In the genomic region with DNA sequence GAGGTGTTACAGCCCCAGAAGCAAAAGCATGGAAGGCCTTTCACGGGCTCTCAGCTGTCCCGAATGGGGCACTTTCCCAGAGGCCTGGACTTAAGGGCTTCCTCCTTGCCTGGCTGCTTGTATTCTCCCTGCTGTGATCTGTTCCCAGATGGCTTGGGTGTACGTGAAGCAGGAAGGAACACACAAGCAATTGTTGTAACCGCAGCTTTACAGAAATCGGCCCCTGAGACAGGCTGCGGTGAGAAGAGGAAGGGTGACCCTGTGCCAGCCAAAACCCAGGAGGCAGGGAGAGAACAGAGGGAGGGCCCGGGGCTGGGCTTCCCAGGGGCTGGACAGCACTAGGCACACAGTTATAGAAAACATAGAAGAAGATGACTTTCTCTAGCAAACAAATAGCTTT, we compare ENCODE assay signal across 19 mouse cellular contexts. TPM values are rescaled to one million over a fixed set of nuclear protein-coding genes. Genes with fewer than 3 reads are reported as not detected.
DNase-seq lines count a peak whose midpoint lies in the region; ATAC-seq and TF ChIP-seq lines count a peak whose summit lies in the region.
"Had no signal": no experiment of that assay in that cellular context is flagged by ENCODE, and none has a peak within 500 bp of the region (broad histone marks: within the 10 kb centered on the region; RNA-seq: fewer than 3 reads in every experiment).

No protein-coding gene starts in this region.

- no peak for TF ChIP-seq CTCF in gastrocnemius, adult 2 months (IDR thresholded peaks at IDR 0.05)
- no peak for TF ChIP-seq CTCF in lung, postnatal 0 days (IDR thresholded peaks at IDR 0.05)

- no peak for ATAC-seq in intestine, embryonic 15.5 days
- no peak for ATAC-seq in intestine, embryonic 16.5 days
- ATAC-seq in lung, postnatal 0 days, result 0 out of 2 replicates have a peak, but pooled peaks have one; percentile 15
- ATAC-seq: forebrain, postnatal 0 days had no signal

- no peak overlapping the region for H3K9ac ChIP-seq in intestine, embryonic 15.5 days
- H3K9ac ChIP-seq in intestine, embryonic 16.5 days (ENCODE audit: low read depth, low read length), result no peak overlapping the region
- no peak overlapping the region for H3K9ac ChIP-seq in lung, postnatal 0 days (replicated peaks; ENCODE audit: low read depth)
- H3K9ac ChIP-seq: forebrain, postnatal 0 days; liver, embryonic 14.5 days; neural tube, embryonic 15.5 days had no signal

- H3K27me3 ChIP-seq in intestine, embryonic 15.5 days (replicated peaks), result no peaks in the 10 kb centered on the region
- no peaks in the 10 kb centered on the region for H3K27me3 ChIP-seq in intestine, embryonic 16.5 days (replicated peaks; ENCODE audit: control insufficient read depth, insufficient read depth, low read length)
- no peaks in the 10 kb centered on the region for H3K27me3 ChIP-seq in lung, postnatal 0 days (replicated peaks; ENCODE audit: insufficient read depth, low read length)
- H3K27me3 ChIP-seq: neural tube, embryonic 15.5 days had no signal

- no peak overlapping the region for H3K4me3 ChIP-seq in gastrocnemius, adult 2 months
- H3K4me3 ChIP-seq in intestine, embryonic 15.5 days (replicated peaks), result no peak overlapping the region
- no peak overlapping the region for H3K4me3 ChIP-seq in intestine, embryonic 16.5 days (ENCODE audit: low read length)
- no peak overlapping the region for H3K4me3 ChIP-seq in lung, postnatal 0 days (ENCODE audit: low read depth, low read length)
- H3K4me3 ChIP-seq: neural tube, embryonic 15.5 days had no signal

- no peak for DNase-seq in gastrocnemius, adult 2 months
- DNase-seq in gastrocnemius, postnatal 36 days, result no peak
- DNase-seq in lung, postnatal 0 days (ENCODE audit: low spot score), result no peak
- no peak for DNase-seq in lung, postnatal 14 days
- DNase-seq in thymus, postnatal 25 days, result peak; percentile 27
- no peak for DNase-seq in retina, postnatal 1 day
- DNase-seq: cerebellum, adult 18-20 months; forebrain, postnatal 0 days; gastrocnemius, postnatal 10 days; heart, postnatal 36 days; kidney, adult 2 months; layer of hippocampus, adult 9-11 months; right cerebral cortex, adult 18-20 months had no signal

- intact Hi-C loops in gastrocnemius, adult 2 months (cut with DNase I), result no loop called here
- intact Hi-C loops in gastrocnemius, postnatal 36 days (cut with DNase I), result no loop called here

- no peaks in the 10 kb centered on the region for H3K36me3 ChIP-seq in intestine, embryonic 15.5 days
- H3K36me3 ChIP-seq in intestine, embryonic 16.5 days (ENCODE audit: control insufficient read depth, insufficient read depth, low read length), result no peaks in the 10 kb centered on the region
- no peaks in the 10 kb centered on the region for H3K36me3 ChIP-seq in lung, postnatal 0 days (ENCODE audit: insufficient read depth, low read length)

- H3K4me1 ChIP-seq in intestine, embryonic 15.5 days (replicated peaks), result peaks cover 11% of the 10 kb centered on the region
- H3K4me1 ChIP-seq in intestine, embryonic 16.5 days (ENCODE audit: control insufficient read depth, insufficient read depth, low read length), result peaks cover 10% of the 10 kb centered on the region
- no peaks in the 10 kb centered on the region; the same call in 1 of the 2 replicates for H3K4me1 ChIP-seq in lung, postnatal 0 days (ENCODE audit: insufficient read depth, low read depth, low read length)

- no peak overlapping the region for H3K4me2 ChIP-seq in intestine, embryonic 15.5 days (replicated peaks)
- no peak overlapping the region for H3K4me2 ChIP-seq in intestine, embryonic 16.5 days (ENCODE audit: low read depth, low read length)
- no peak overlapping the region for H3K4me2 ChIP-seq in lung, postnatal 0 days (replicated peaks; ENCODE audit: low read depth, low read length)
- H3K4me2 ChIP-seq: neural tube, embryonic 15.5 days had no signal

- H3K27ac ChIP-seq in gastrocnemius, adult 2 months, result peak overlapping the region; percentile 51
- peak overlapping the region; percentile 44; the same call in 1 of the 2 replicates for H3K27ac ChIP-seq in intestine, embryonic 15.5 days
- no peak overlapping the region for H3K27ac ChIP-seq in intestine, embryonic 16.5 days (ENCODE audit: low read length)
- no peak overlapping the region for H3K27ac ChIP-seq in lung, postnatal 0 days (ENCODE audit: low read length)
- H3K27ac ChIP-seq: liver, embryonic 14.5 days; neural tube, embryonic 15.5 days had no signal

- TF ChIP-seq EP300 in lung, postnatal 0 days (IDR thresholded peaks at IDR 0.05), result no peak

- no peaks in the 10 kb centered on the region for H3K9me3 ChIP-seq in intestine, embryonic 15.5 days
- no peaks in the 10 kb centered on the region for H3K9me3 ChIP-seq in intestine, embryonic 16.5 days (ENCODE audit: control insufficient read depth, low read length)
- no peaks in the 10 kb centered on the region for H3K9me3 ChIP-seq in lung, postnatal 0 days (ENCODE audit: low read length)
- H3K9me3 ChIP-seq: neural tube, embryonic 15.5 days had no signal

- WGBS in intestine, embryonic 15.5 days, result 61% methylated on average over 7 of the region's 7 CpGs
- WGBS in intestine, embryonic 16.5 days, result 55% methylated on average over 7 of the region's 7 CpGs
- 34% methylated on average over 7 of the region's 7 CpGs for WGBS in lung, postnatal 0 days

RNA-seq across cellular contexts. Expression of gene Armh2, which starts 30.1 kb away (rescaled TPM):
- total RNA-seq in gastrocnemius, adult 2 months (2021), result not detected
- total RNA-seq in gastrocnemius, postnatal 36 days (2021), result not detected
- polyA plus RNA-seq in intestine, embryonic 15.5 days (2015; fragmentation: Nextera tagmentation; extraction: Ambion mirVana), result not detected in 2 replicates
- not detected in 2 replicates for polyA plus RNA-seq in intestine, embryonic 16.5 days (2015; fragmentation: Nextera tagmentation; extraction: Ambion mirVana)
- polyA plus RNA-seq in lung, postnatal 0 days (2015; fragmentation: Nextera tagmentation; extraction: Ambion mirVana), result not detected in 2 replicates
- total RNA-seq: gastrocnemius, postnatal 10 days; heart, postnatal 36 days; monocyte, adult 5-6 weeks had no signal
- polyA plus RNA-seq: forebrain, postnatal 0 days; kidney, adult 2 months; liver, embryonic 14.5 days; neural tube, embryonic 15.5 days; spleen, adult 2 months had no signal

RNA-seq across cellular contexts. Expression of gene Gmnn, which starts 50.8 kb away (rescaled TPM):
- total RNA-seq in gastrocnemius, adult 2 months (2021), result 1 to 10 TPM; 3.8 to 5.1 TPM
- 1 to 10 TPM; 2.9 to 4.7 TPM for total RNA-seq in gastrocnemius, postnatal 36 days (2021)
- polyA plus RNA-seq in intestine, embryonic 15.5 days (2015; fragmentation: Nextera tagmentation; extraction: Ambion mirVana), result 106 and 115 TPM in 2 replicates
- 81.9 and 90.3 TPM in 2 replicates for polyA plus RNA-seq in intestine, embryonic 16.5 days (2015; fragmentation: Nextera tagmentation; extraction: Ambion mirVana)
- 24.1 and 24.7 TPM in 2 replicates for polyA plus RNA-seq in lung, postnatal 0 days (2015; fragmentation: Nextera tagmentation; extraction: Ambion mirVana)

Comparison
In these comparisons a context has a peak if more than half of its experiments do, and no peak if none do; other contexts are left out.
1. H3K27ac ChIP-seq: peak in gastrocnemius, adult 2 months (single experiment) and intestine, embryonic 15.5 days (single experiment); none in intestine, embryonic 16.5 days (single experiment) and lung, postnatal 0 days (single experiment).